Comparison of ENCODE assay signal across 9 mouse cellular contexts in the genomic region with DNA sequence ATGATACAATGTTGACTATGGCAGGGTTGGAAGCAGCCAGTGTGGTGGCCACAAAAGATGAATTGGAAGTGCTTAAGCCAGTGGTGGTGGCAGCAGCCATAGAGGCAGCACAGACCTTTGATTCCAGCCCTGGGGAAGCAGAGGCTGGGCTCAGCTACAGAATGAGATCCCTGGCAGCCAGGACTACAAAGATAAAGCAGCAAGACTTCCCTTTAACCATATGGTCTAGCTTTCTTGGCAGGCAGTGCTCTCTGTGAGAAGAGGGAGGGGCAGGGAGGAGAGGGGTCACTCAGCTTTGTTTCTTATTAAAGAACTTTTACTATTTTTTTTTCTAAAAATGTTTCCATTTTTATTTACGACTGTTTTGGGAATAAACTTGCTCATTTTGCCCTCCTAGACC. TPM values are rescaled to one million over a fixed set of nuclear protein-coding genes. Genes with fewer than 3 reads are reported as not detected.
A peak's percentile ranks its signal among the peaks of the same experiment; 100 is the strongest.
DNase-seq lines count a peak whose midpoint lies in the region; ATAC-seq and TF ChIP-seq lines count a peak whose summit lies in the region.
"Had no signal": no experiment of that assay in that cellular context is flagged by ENCODE, and none has a peak within 500 bp of the region (broad histone marks: within the 10 kb centered on the region; RNA-seq: fewer than 3 reads in every experiment).

No protein-coding gene starts in this region.

- no peak overlapping the region for H3K9ac ChIP-seq in lung, embryonic 14.5 days
- H3K9ac ChIP-seq in hindbrain, embryonic 13.5 days: peak overlapping the region; percentile 36; the same call in 1 of the 2 replicates
- H3K9ac ChIP-seq in neural tube, embryonic 13.5 days: peak overlapping the region; percentile 6; the same call in 1 of the 2 replicates

- H3K36me3 ChIP-seq in lung, embryonic 14.5 days (ENCODE audit: insufficient read depth): no peaks in the 10 kb centered on the region
- no peaks in the 10 kb centered on the region for H3K36me3 ChIP-seq in hindbrain, embryonic 13.5 days
- H3K36me3 ChIP-seq in neural tube, embryonic 13.5 days: no peaks in the 10 kb centered on the region

- H3K27ac ChIP-seq in lung, embryonic 14.5 days (ENCODE audit: low read depth): no peak overlapping the region
- H3K27ac ChIP-seq in hindbrain, embryonic 13.5 days: peak overlapping the region; percentile 98
- H3K27ac ChIP-seq in neural tube, embryonic 13.5 days (replicated peaks): peak overlapping the region; percentile 59

- no peaks in the 10 kb centered on the region for H3K27me3 ChIP-seq in lung, embryonic 14.5 days (ENCODE audit: insufficient read depth, low read length)
- H3K27me3 ChIP-seq in hindbrain, embryonic 13.5 days: no peaks in the 10 kb centered on the region
- no peaks in the 10 kb centered on the region for H3K27me3 ChIP-seq in neural tube, embryonic 13.5 days
- H3K27me3 ChIP-seq: Patski had no signal

- DNase-seq in lung, embryonic 14.5 days: peak; percentile 88
- no peak for DNase-seq in lung, postnatal 14 days
- DNase-seq in embryo, embryonic 10 days (ENCODE audit: low spot score): peak; percentile 55
- DNase-seq in left cerebral cortex, adult 11 months (ENCODE audit: low spot score): no peak
- no peak for DNase-seq in gastrocnemius, postnatal 4 days (ENCODE audit: low spot score in 2 of 2)

- no peak for TF ChIP-seq CTCF in lung, embryonic 14.5 days (IDR thresholded peaks at IDR 0.05; ENCODE audit: low read depth)

- no peaks in the 10 kb centered on the region for H3K9me3 ChIP-seq in lung, embryonic 14.5 days (ENCODE audit: low read depth, low read length)
- no peaks in the 10 kb centered on the region for H3K9me3 ChIP-seq in hindbrain, embryonic 13.5 days
- H3K9me3 ChIP-seq in neural tube, embryonic 13.5 days: no peaks in the 10 kb centered on the region

- peak; percentile 69 for ATAC-seq in lung, embryonic 14.5 days (ENCODE audit: insufficient read depth)
- ATAC-seq in hindbrain, embryonic 13.5 days (ENCODE audit: low FRiP score): 0 out of 2 replicates have a peak, but pooled peaks have one; percentile 21
- ATAC-seq in neural tube, embryonic 13.5 days (ENCODE audit: low read depth): no peak
- ATAC-seq in activated CD4-positive, CD25-positive, alpha-beta regulatory T cell, adult 4 months: no peak
- ATAC-seq: Patski had no signal

- H3K4me2 ChIP-seq in lung, embryonic 14.5 days: no peak overlapping the region
- H3K4me2 ChIP-seq in hindbrain, embryonic 13.5 days: peak overlapping the region; percentile 78
- H3K4me2 ChIP-seq in neural tube, embryonic 13.5 days: peak overlapping the region; percentile 75

- H3K4me3 ChIP-seq in lung, embryonic 14.5 days (ENCODE audit: low read depth, low read length): no peak overlapping the region
- no peak overlapping the region for H3K4me3 ChIP-seq in hindbrain, embryonic 13.5 days
- H3K4me3 ChIP-seq in neural tube, embryonic 13.5 days: no peak overlapping the region

- WGBS in lung, embryonic 14.5 days: 44% methylated on average over 1 of the region's 1 CpGs
- WGBS in hindbrain, embryonic 13.5 days: 69% methylated on average over 1 of the region's 1 CpGs
- WGBS in neural tube, embryonic 13.5 days: 81% methylated on average over 1 of the region's 1 CpGs

- H3K4me1 ChIP-seq in lung, embryonic 14.5 days (ENCODE audit: insufficient read depth): peaks cover 8% of the 10 kb centered on the region; the same call in 1 of the 2 replicates
- H3K4me1 ChIP-seq in hindbrain, embryonic 13.5 days (replicated peaks): peaks cover 51% of the 10 kb centered on the region
- peaks cover 57% of the 10 kb centered on the region for H3K4me1 ChIP-seq in neural tube, embryonic 13.5 days (replicated peaks)

RNA-seq across cellular contexts. Expression of a gene that starts 1.4 kb away (rescaled TPM):
- 5.1 and 5.4 TPM in 2 replicates for polyA plus RNA-seq in lung, embryonic 14.5 days (2014; fragmentation: Nextera tagmentation; extraction: Ambion mirVana)
- polyA plus RNA-seq in hindbrain, embryonic 13.5 days (2015; fragmentation: Nextera tagmentation; extraction: Ambion mirVana): 7.4 and 7.5 TPM in 2 replicates
- polyA plus RNA-seq in neural tube, embryonic 13.5 days (2015; fragmentation: Nextera tagmentation; extraction: Ambion mirVana): 8.8 and 9.2 TPM in 2 replicates
- 10 to 100 TPM in 1 of 2 experiments, 1 to 10 TPM in 1; 7.5 to 21.7 TPM for polyA plus RNA-seq in activated CD4-positive, CD25-positive, alpha-beta regulatory T cell, adult 4 months (2017; shearing (Covaris generic))
- total RNA-seq in gastrocnemius, postnatal 4 days (2021): 1 to 10 TPM; 4.8 to 5.5 TPM

Comparison
In these comparisons a context has a peak if more than half of its experiments do, and no peak if none do; other contexts are left out.
1. DNase-seq: peak in lung, embryonic 14.5 days (single experiment) and embryo, embryonic 10 days (single experiment); none in lung, postnatal 14 days (single experiment), left cerebral cortex, adult 11 months (single experiment) and gastrocnemius, postnatal 4 days (0 of 2).
2. ATAC-seq: peak in lung, embryonic 14.5 days (single experiment) and hindbrain, embryonic 13.5 days (single experiment); none in neural tube, embryonic 13.5 days (single experiment) and activated CD4-positive, CD25-positive, alpha-beta regulatory T cell, adult 4 months (single experiment).